Mouse (Mus musculus): Measurements from ENCODE around the gene 1700088E04Rik.

Gene 1700088E04Rik

GRCm38 (mm10) chr15:79140866-79141565 lies at the start of gene 1700088E04Rik, which contains the start of gene Polr2f:
Gene 1700088E04Rik (minus strand): TSS chr15:79141253.
Gene Polr2f (plus strand): TSS chr15:79141009.
- DNase-seq (ENCODE audit: inconsistent ontology term), result peak; percentile 91

- no peak for DNase-seq (ENCODE audit: inconsistent ontology term)
Measured at GRCm38 (mm10) chr15:79187819-79188218, 46.8 kb upstream of the 1700088E04Rik start.

- DNase-seq (ENCODE audit: inconsistent ontology term), result no peak
Measured at GRCm38 (mm10) chr15:79185213-79185612, 44.2 kb upstream of the 1700088E04Rik start.

DNA sequence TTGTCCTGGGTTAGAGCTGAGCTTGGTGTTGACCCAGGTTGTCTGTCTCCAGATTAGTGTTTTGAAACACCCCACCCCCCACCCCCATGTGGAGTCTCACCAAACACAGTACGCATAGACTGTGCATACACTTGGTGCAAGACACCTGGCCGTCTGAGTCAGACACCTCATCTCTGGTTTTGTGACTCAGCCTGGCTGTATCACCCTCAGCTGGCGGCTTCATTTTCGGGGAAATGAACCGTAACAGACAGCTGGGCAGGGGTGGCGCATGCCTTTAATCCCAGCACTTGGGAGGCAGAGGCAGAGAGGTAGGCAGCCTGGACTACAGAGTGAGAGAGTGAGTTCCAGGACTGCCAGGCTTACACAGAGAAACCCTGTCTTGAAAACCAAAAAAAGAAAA lies 35.9 kb upstream of the 1700088E04Rik start:
- DNase-seq (ENCODE audit: inconsistent ontology term), result peak; percentile 57

DNA sequence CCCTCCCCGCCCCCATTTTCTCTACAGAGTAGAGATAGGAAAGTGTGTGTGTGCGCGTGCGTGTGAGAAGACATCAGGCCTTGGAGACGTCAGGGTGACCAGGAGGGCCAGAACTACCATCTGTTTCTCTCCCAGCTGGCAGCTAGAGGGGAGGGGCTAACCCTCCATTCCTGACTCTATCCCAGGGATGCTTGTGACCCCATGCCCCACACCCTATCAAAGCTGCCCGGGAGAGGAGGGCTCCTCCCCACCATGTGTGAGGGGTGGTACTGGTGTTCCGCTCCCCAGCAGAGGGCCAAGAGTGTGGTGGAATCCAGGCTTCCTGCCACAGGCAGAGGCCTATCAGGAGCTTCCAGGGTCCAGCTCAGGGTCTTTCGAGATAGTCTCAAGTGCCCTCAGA lies 25.7 kb upstream of the 1700088E04Rik start:
- no peak for DNase-seq (ENCODE audit: inconsistent ontology term)

DNA sequence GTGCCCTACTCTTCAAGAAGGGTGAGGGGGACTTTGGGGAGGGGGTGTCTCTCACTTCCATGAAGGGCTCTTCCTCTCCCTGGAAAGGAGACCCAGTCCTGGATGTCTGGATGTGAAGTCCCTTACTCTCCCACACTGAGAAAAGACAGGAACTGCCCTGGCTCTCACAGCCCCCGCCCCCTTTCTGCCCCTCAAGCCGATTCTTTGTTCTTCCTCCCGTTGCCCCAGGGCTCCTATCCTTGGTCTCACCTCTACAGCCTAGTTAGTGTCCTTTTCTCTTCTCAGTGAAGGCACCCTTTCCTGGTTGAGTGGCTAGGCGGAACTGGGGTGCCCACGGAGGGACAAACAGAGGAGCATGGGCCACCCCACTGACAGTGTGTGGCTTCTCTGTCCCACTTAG lies 24.1 kb upstream of the 1700088E04Rik start, which contains the start of gene Sox10:
Sox10 (minus strand) TSS at position 101 of the 400 bp plus-strand sequence.
- DNase-seq (ENCODE audit: inconsistent ontology term), result no peak

DNA sequence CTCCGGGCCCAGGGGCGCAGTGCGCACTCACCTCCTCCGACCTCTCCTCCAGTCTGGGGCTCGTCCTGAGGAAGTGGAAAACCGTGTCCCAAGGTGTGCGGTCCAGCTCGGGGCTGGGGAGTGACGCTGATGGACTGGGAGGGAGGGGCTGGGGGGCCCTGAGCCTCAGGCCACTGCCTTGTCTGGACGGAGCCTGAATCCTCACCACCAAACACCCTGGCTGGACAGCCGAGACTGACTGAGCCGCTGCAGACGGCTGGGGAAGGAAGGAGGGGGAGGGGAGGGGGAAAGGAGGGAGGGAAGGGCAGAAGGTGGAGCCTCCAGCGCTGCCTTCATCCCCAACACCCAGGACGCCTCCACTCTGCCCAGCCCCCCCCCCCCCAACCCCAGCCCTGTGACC lies 23.2 kb upstream of the 1700088E04Rik start:
- no peak for DNase-seq (ENCODE audit: inconsistent ontology term)

- no peak for DNase-seq (ENCODE audit: inconsistent ontology term)
Measured at GRCm38 (mm10) chr15:79162822-79163221, 21.8 kb upstream of the 1700088E04Rik start.

DNA sequence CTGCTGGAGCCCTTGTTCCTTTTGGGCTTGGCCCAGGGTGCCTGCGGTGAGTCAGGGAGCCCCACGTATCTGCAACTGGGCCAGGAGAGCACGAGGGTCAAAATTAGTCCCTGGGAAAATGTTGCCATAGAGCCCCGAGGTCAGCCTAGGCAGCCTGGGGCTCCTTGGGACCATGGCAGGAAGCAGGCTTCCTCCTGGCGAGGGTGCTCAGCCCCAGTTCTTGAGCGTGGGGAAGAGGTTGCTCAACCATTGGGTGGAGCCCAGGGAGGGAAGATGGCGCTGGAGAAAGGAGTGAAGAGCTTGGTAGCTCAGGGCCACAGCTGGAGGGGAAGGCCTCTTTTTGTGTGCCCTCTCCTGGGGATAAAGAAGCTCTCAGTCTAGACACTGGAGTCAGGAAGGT lies 21.2 kb upstream of the 1700088E04Rik start:
- DNase-seq (ENCODE audit: inconsistent ontology term), result no peak

DNA sequence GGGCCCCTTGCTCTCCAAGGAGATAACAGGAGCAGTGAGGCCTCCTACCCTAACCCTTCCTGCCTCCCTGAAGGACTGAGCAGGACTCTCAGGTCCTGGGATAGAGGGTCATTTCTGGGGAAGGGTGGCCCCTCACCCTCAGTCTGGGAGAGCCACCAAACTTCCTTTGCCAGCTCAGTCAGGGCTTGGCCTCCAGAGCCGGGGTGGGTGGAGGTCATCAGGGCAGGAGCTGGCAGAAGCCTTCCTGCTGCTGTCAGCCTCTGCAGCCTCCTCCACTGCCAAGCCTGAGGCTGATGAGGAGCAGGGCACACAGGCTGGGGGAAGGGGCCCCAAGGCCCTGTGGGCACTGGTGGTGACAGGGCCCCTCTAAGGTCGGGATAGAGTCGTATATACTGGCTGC lies 14.5 kb upstream of the 1700088E04Rik start:
- no peak for DNase-seq (ENCODE audit: inconsistent ontology term)

DNA sequence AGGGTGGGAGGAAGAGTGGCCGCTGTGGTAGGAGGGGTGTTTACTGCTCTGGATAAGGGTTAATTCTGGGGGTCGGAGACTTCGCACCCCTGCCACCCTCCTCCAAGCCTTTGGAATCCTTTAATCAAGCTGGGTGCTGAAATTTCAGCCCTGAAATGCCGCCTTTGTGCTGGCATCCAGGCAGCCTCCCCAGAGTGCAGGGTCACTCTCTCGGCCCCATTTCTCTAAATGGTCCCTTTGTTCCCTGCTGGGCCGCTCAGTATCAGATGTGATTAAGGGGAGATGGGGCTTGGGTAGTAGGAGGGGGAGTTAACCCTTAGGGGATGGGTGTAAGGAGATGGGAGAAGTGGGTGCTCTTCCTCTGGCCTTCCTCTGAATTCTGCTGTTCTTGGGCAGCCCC lies 11.7 kb upstream of the 1700088E04Rik start:
- DNase-seq (ENCODE audit: inconsistent ontology term), result no peak

DNA sequence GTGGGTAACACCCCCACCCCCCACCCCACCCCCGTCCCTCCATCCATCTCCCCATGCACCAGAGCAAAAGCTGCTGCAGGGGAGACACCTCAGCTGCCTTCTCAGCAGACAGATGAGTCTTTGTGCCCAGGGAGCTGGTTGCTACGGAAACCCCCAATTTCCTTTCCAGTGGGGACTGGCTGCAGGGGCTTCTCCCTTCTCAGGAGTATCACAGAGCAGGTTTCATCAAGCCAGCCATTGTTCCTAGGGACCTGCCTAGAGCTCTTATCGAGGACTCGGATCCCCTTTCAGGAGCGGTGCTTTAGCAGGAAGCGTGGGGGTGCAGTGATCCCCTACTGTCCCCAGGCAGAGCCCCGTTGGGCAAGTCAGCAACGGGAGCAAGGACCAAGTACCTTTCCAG lies 10.8 kb upstream of the 1700088E04Rik start:
- DNase-seq (ENCODE audit: inconsistent ontology term), result no peak

GRCm38 (mm10) chr15:79148533-79148932 lies 7.5 kb upstream of the 1700088E04Rik start:
- peak; percentile 53 for DNase-seq (ENCODE audit: inconsistent ontology term)

DNA sequence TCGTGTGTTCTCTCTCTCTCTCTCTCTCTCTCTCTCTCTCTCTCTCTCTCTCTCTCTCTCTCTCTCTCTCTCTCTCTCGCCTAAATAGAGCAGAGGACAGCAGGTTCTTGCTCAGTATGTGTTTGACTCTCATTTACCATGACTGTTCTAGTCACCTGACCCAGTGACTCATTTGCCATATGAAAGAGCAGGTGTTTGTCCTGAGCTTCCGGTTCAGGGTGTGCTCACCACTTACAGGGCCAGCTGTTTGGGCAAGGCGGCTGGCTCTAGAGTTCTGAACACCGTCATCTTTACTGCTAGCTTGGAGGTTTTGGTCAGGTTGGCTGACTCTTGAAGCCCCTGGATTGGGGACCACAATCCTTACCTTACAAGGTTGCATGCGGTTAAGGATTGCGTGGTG lies 4.5 kb upstream of the 1700088E04Rik start:
- DNase-seq (ENCODE audit: inconsistent ontology term), result no peak

GRCm38 (mm10) chr15:79144021-79144420 lies 3.0 kb upstream of the 1700088E04Rik start:
- no peak for DNase-seq (ENCODE audit: inconsistent ontology term)

DNA sequence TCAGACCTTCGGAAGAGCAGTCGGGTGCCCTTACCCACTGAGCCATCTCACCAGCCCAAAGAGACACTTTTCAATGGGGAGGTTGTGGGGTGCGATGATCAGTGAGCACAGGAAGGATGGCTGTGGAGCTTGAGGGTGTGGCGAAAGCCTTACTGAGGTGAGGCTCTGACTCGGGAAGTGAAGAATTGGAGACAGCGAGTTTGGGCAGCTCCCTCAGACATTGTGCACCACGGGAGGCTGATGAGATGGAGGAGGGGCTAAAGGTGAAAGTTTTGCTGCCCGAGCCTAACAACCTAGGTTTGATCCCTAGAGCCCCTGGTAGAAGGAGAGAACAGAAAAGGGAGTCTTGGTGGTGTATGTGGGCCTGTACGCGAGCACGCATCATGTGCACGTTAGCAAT lies 2.3 kb upstream of the 1700088E04Rik start:
- no peak for DNase-seq (ENCODE audit: inconsistent ontology term)

GRCm38 (mm10) chr15:79141566-79141917 lies 489 bp upstream of the 1700088E04Rik start:
- no peak for DNase-seq (ENCODE audit: inconsistent ontology term)

GRCm38 (mm10) chr15:79139640-79140039 lies 1.4 kb downstream of the 1700088E04Rik start:
- no peak for DNase-seq (ENCODE audit: inconsistent ontology term)

GRCm38 (mm10) chr15:79135783-79136575 lies 5.1 kb downstream of the 1700088E04Rik start:
- no peak for DNase-seq (ENCODE audit: inconsistent ontology term)

DNA sequence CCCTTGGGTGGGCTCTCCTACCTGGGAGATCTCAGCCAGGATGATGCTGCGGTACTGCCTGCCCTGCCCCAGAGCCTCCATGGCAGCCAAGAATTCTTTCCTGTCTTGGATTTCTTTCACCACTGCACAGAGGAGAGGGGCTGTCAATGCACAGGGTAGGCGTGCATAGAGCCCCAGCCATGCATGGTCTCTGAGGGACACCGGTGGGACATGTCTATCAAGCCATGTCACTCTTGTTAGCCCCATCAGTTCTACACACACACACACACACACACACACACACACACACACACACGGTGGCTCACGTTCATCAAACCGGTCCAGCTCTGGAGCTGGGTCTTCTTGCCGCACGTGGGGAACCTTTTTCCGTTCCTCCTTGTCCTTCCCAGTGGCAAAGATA lies 5.7 kb downstream of the 1700088E04Rik start:
- DNase-seq (ENCODE audit: inconsistent ontology term), result no peak

DNA sequence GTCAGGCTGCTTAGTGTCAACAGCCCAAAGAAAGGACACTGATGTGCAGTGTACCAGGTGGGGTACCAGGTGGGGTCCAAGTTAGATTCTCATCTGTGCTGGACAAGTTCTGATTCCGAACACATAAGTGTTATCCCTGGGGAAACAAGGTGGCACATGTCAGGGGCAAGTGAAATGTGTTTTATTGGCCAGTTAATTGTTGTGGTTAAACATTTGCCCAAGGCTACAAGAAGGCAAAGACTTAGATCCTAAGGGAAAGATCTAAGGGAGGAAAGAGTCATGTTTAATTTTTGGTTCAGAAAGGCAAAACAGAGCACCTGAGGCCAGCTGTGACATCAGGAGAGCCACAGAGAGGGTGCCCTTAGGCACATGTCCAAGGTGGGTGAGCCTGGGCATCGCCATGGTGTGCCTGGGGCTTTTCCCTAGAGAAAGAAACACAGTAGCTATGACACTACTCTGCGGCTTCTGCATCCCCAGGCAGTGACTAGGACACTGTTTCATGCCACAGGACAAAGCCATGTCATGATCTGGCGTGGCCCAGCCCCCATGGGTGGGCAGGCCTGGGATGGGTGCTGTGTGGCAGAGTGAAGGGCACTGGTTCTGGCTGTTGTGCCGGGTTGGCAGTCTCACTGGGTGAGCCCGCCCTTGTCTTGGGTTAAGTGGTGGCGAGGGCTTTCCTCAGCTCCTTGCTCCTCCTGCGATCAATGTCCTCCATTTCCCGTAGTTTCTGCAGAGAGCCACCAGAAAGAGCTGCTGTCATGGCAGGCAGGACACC lies 6.4 kb downstream of the 1700088E04Rik start:
- DNase-seq (ENCODE audit: inconsistent ontology term), result no peak

GRCm38 (mm10) chr15:79133191-79133661 lies 7.8 kb downstream of the 1700088E04Rik start:
- no peak for DNase-seq (ENCODE audit: inconsistent ontology term)

Measured in Muller cell, postnatal 12 days (primary cell).